Mouse (Mus musculus): ENCODE data around the gene Olfr96. TPM values are rescaled to one million over a fixed set of nuclear protein-coding genes. Genes with fewer than 3 reads are reported as not detected.
A peak's percentile ranks its signal among the peaks of the same experiment; 100 is the strongest.
"Not testable (repeated sequence)": the region's sequence is repeated elsewhere in the genome, so short reads cannot be mapped to it uniquely, and the experiment has no call there.

The Olfr96 gene
- total and polyA plus RNA-seq, 3 experiments = not detected

DNA sequence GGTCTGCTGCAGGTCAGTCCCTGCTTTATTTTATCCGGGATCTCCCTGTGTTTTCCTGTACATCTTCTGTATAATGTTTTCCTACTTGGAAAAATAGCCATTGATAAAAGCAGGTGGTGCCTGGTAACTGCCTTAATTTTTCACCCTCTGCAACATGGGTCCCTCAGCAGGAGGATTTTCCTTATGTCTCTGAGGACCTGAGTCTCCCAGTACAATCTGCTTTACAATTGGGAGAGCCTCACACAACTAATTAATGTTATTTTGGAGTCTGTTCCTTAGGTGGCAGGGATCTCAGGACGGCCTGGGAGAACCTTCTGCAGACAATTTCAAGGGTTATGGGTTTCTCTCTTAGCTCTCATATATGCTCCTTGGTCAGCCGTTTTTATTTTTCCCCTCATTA lies 6.9 kb upstream of the Olfr96 start, which contains the start of gene Olfr95:
Olfr95 (minus strand) TSS at position 101 of the 400 bp plus-strand sequence.
- 68% methylated on average over 3 of the region's 3 CpGs for WGBS
- intact Hi-C loops (cut with DNase I) = no loop called here

DNA sequence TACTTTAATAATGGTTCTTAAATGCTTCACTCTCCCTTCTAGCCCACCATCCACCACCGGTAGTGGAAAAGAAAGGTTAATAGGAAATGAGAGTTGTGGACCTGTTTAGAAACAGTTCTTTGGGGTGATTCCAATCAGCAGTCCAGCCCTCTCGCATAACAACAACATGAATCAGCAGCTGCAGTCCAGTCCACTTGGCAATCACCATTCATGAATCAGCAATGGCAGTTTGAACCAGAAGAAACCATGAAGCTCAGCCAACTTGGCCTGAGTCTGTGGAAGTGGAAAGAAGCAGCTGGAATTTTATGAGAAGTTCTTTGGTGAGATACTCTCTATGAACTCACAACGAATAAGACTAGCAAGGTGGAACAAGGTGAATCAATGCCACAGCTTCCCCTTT lies 1.5 kb upstream of the Olfr96 start:
- Histone ChIP-seq H3K4me3 (no peak overlapping the region), H3K27ac (no peak overlapping the region), H3K27me3 (ENCODE audit: control insufficient read depth, insufficient read depth, low read length) (no peaks in the 10 kb centered on the region), H3K79me2 (replicated peaks; ENCODE audit: control insufficient read depth, insufficient read depth, low read length) (no peaks in the 10 kb centered on the region), H3K36me3 (ENCODE audit: control insufficient read depth, insufficient read depth, low read length) (no peaks in the 10 kb centered on the region), H3K4me1 (ENCODE audit: control insufficient read depth, insufficient read depth, low read length) (no peaks in the 10 kb centered on the region), H3K9ac (ENCODE audit: low read depth, low read length) (no peak overlapping the region)
- peak in 1 of 2 experiments; percentile 10 for DNase-seq
- 58% methylated on average over 3 of the region's 3 CpGs for WGBS
- intact Hi-C loops (cut with DNase I) = no loop called here
- TF ChIP-seq CTCF (IDR thresholded peaks at IDR 0.05) = no peak
- TF ChIP-seq POLR2A (IDR thresholded peaks at IDR 0.05; ENCODE audit: insufficient read depth, low read depth, low read length) = no peak
- no peak for TF ChIP-seq EP300 (IDR thresholded peaks at IDR 0.05; ENCODE audit: insufficient read depth, low read depth, low read length)

More for the DNA sequence above, 6.9 kb upstream of the Olfr96 start, which contains the start of gene Olfr95:
- Histone ChIP-seq H3K79me2 (replicated peaks; ENCODE audit: control insufficient read depth, insufficient read depth, low read length) (no peaks in the 10 kb centered on the region), H3K27me3 (ENCODE audit: control insufficient read depth, insufficient read depth, low read length) (peaks cover 6% of the 10 kb centered on the region), H3K4me1 (ENCODE audit: control insufficient read depth, insufficient read depth, low read length) (no peaks in the 10 kb centered on the region), H3K9ac (ENCODE audit: low read depth, low read length) (no peak within 1 kb of the TSS), H3K27ac (no peak within 1 kb of the TSS), H3K36me3 (ENCODE audit: control insufficient read depth, insufficient read depth, low read length) (no peaks in the 10 kb centered on the region), H3K4me3 (no peak within 1 kb of the TSS)
- no peak for TF ChIP-seq POLR2A (IDR thresholded peaks at IDR 0.05; ENCODE audit: insufficient read depth, low read depth, low read length)
- no peak for TF ChIP-seq EP300 (IDR thresholded peaks at IDR 0.05; ENCODE audit: insufficient read depth, low read depth, low read length)
- no peak for TF ChIP-seq CTCF (IDR thresholded peaks at IDR 0.05)
- DNase-seq = no peak

DNA sequence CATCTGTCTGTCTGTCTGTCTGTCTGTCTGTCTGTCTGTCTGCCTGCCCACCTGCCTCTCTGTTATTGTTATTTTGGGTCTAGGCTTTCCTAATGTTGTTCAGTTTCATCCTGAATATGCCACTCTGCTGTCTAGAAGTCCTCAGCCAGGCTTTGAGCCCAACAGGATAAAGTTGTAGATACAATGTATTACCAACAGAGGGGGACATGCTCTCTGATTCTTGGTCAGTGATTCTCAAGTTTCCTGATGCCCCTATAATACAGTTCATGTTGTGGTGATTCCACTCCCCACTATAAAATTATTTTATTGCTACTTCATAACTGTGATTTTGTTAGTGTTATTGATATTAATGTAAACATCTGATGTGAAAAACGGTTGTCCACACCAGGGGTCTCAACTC lies 1.9 kb downstream of the Olfr96 start:
- Histone ChIP-seq H3K36me3 (ENCODE audit: control insufficient read depth, insufficient read depth, low read length) (no peaks in the 10 kb centered on the region), H3K79me2 (replicated peaks; ENCODE audit: control insufficient read depth, insufficient read depth, low read length) (no peaks in the 10 kb centered on the region), H3K27ac (no peak overlapping the region), H3K9ac (ENCODE audit: low read depth, low read length) (no peak overlapping the region), H3K27me3 (ENCODE audit: control insufficient read depth, insufficient read depth, low read length) (no peaks in the 10 kb centered on the region), H3K4me1 (ENCODE audit: control insufficient read depth, insufficient read depth, low read length) (no peaks in the 10 kb centered on the region), H3K4me3 (no peak overlapping the region)
- WGBS = 26% methylated on average over 1 of the region's 1 CpGs
- intact Hi-C loops (cut with DNase I) = no loop called here
- TF ChIP-seq POLR2A (IDR thresholded peaks at IDR 0.05; ENCODE audit: insufficient read depth, low read depth, low read length) = no peak
- peak; percentile 30 for TF ChIP-seq CTCF (IDR thresholded peaks at IDR 0.05)
- no peak for TF ChIP-seq EP300 (IDR thresholded peaks at IDR 0.05; ENCODE audit: insufficient read depth, low read depth, low read length)
- no peak for DNase-seq

DNA sequence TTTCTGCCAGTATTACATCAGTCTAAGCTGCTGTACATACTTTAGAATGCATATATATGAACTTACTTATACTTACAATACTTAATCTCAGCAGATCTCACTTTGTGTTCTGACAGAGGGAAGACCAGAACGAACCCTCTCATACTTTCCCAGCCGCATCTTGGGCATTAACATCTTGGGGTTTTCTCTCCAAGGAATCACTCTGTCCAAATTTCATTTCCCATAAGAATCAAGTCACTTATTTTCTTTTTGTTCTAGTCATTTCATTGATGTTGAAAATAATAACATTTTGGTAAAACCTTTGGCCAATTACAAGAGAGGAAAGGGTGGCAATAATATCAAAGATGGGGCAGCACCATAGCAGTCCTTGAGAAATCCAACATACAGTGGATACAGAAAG lies 17.3 kb downstream of the Olfr96 start, which contains the start of gene Olfr97:
Olfr97 (minus strand) TSS at position 101 of the 400 bp plus-strand sequence.
- intact Hi-C loops (cut with DNase I); H3K27ac ChIP-seq: not testable (repeated sequence)
- WGBS = 69% methylated on average over 2 of the region's 2 CpGs

DNA sequence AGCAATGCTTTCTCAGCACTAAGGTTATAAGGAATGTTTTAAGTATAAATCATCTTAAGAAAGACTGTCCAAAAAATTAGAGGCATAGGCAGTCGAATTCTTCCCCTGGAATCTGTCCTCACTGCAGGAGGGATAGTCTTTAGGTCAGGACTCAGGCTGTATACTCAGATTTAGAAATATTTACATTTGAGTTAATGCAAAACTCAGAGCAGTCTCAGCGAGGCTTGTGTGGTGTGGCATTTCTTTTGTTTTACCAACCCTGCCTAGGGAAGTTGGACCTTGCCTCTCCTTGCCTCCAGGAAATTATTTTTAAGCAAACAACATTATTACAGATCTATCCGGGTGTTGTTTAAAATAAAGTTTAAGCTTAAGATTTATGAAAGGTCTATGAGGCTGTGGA lies 22.3 kb downstream of the Olfr96 start:
- Histone ChIP-seq H3K9ac (ENCODE audit: low read depth, low read length) (no peak overlapping the region), H3K4me3 (no peak overlapping the region), H3K27ac (no peak overlapping the region), H3K27me3 (ENCODE audit: control insufficient read depth, insufficient read depth, low read length) (no peaks in the 10 kb centered on the region), H3K4me1 (ENCODE audit: control insufficient read depth, insufficient read depth, low read length) (no peaks in the 10 kb centered on the region), H3K36me3 (ENCODE audit: control insufficient read depth, insufficient read depth, low read length) (no peaks in the 10 kb centered on the region), H3K79me2 (replicated peaks; ENCODE audit: control insufficient read depth, insufficient read depth, low read length) (no peaks in the 10 kb centered on the region)
- no peak for DNase-seq
- TF ChIP-seq EP300 (IDR thresholded peaks at IDR 0.05; ENCODE audit: insufficient read depth, low read depth, low read length) = no peak
- TF ChIP-seq CTCF (IDR thresholded peaks at IDR 0.05) = no peak
- no peak for TF ChIP-seq POLR2A (IDR thresholded peaks at IDR 0.05; ENCODE audit: insufficient read depth, low read depth, low read length)
- intact Hi-C loops (cut with DNase I) = no loop called here
- 44% methylated on average over 3 of the region's 3 CpGs for WGBS

More for the DNA sequence above, 17.3 kb downstream of the Olfr96 start, which contains the start of gene Olfr97:
- not testable (repeated sequence) for H3K36me3 ChIP-seq (ENCODE audit: control insufficient read depth, insufficient read depth, low read length); H3K9ac ChIP-seq (ENCODE audit: low read depth, low read length); H3K27me3 ChIP-seq (ENCODE audit: control insufficient read depth, insufficient read depth, low read length); H3K79me2 ChIP-seq (replicated peaks; ENCODE audit: control insufficient read depth, insufficient read depth, low read length); DNase-seq; H3K4me1 ChIP-seq (ENCODE audit: control insufficient read depth, insufficient read depth, low read length); H3K4me3 ChIP-seq

DNA sequence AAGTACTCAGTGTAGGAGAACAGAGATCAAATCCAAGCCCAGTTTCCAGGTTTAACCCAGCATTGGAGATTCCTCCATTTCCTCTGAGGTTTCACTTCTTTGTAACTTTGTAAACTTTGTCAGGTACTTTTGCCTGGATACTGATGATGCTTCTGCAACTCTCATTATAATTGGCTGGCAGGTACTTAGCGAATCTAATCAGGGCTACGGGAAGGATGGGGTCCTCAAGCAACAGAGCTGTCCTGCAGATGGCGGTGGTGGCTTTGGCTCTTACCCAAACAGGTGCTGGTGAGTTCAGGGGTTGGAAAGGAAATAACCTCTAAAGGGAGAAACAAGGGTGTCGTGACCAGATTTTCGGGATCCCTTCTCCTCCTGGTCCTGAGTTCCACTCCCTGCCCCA lies 26.8 kb downstream of the Olfr96 start:
- Histone ChIP-seq H3K79me2 (replicated peaks; ENCODE audit: control insufficient read depth, insufficient read depth, low read length) (no peaks in the 10 kb centered on the region), H3K4me3 (no peak overlapping the region), H3K36me3 (ENCODE audit: control insufficient read depth, insufficient read depth, low read length) (no peaks in the 10 kb centered on the region), H3K9ac (ENCODE audit: low read depth, low read length) (no peak overlapping the region), H3K4me1 (ENCODE audit: control insufficient read depth, insufficient read depth, low read length) (no peaks in the 10 kb centered on the region), H3K27ac (no peak overlapping the region), H3K27me3 (ENCODE audit: control insufficient read depth, insufficient read depth, low read length) (no peaks in the 10 kb centered on the region)
- peak in 1 of 2 experiments; percentile 21 for DNase-seq
- WGBS = 19% methylated on average over 5 of the region's 5 CpGs
- TF ChIP-seq CTCF (IDR thresholded peaks at IDR 0.05) = no peak
- no peak for TF ChIP-seq EP300 (IDR thresholded peaks at IDR 0.05; ENCODE audit: insufficient read depth, low read depth, low read length)
- TF ChIP-seq POLR2A (IDR thresholded peaks at IDR 0.05; ENCODE audit: insufficient read depth, low read depth, low read length) = no peak
- intact Hi-C loops (cut with DNase I) = no loop called here

All from heart, adult 2 months (tissue).